Mouse (Mus musculus) hindbrain, embryonic 11.5 days (tissue): Measurements from ENCODE around the gene Stx12. TPM values are rescaled to one million over a fixed set of nuclear protein-coding genes. Genes with fewer than 3 reads are reported as not detected.

Source experiments
- ATAC-seq: fragments of 200-750 bp; cut with Nextera tagmentation; 2 replicates; pipeline ENCODE4 v1.8.0; 2017; ENCODE audit warnings: mild to moderate bottlenecking, moderate TSS enrichment, moderate library complexity; ENCODE audit not compliant: low FRiP score
- DNase-seq: peaks from one replicate; pipeline ENCODE4 v3.0.0-alpha.2; 2015; ENCODE audit warnings: low spot score
- H3K27ac ChIP-seq: fragments of 300-500 bp; sonication (generic); 2 replicates; pipeline ENCODE4 v1.5.1; 2014; ENCODE audit warnings: mild to moderate bottlenecking, low read depth, low read length
- H3K27me3 ChIP-seq: fragments of 300-500 bp; sonication (generic); 2 replicates; pipeline ENCODE4 v1.6.1; 2014; ENCODE audit warnings: mild to moderate bottlenecking, low read length, moderate library complexity, mixed read lengths; ENCODE audit not compliant: control insufficient read depth, insufficient read depth
- H3K36me3 ChIP-seq: fragments of 300-500 bp; sonication (generic); 2 replicates; pipeline ENCODE4 v1.6.1; 2014; ENCODE audit warnings: mild to moderate bottlenecking, low read length, moderate library complexity, mixed read lengths; ENCODE audit not compliant: control insufficient read depth, insufficient read depth
- H3K4me1 ChIP-seq: fragments of 300-500 bp; sonication (generic); replicated peaks from 2 replicates; pipeline ENCODE4 v1.6.1; 2014; ENCODE audit warnings: low read length, mixed read lengths; ENCODE audit not compliant: control insufficient read depth, insufficient read depth
- H3K4me2 ChIP-seq: fragments of 300-500 bp; sonication (generic); replicated peaks from 2 replicates; pipeline ENCODE4 v1.6.1; 2014; ENCODE audit warnings: mild to moderate bottlenecking, low read depth, low read length
- H3K4me3 ChIP-seq: fragments of 300-500 bp; sonication (generic); 2 replicates; pipeline ENCODE4 v1.5.1; 2014; ENCODE audit warnings: low read depth, low read length
- H3K9ac ChIP-seq: fragments of 300-500 bp; sonication (generic); 2 replicates; pipeline ENCODE4 v1.6.1; 2014; ENCODE audit warnings: low read depth, low read length
- H3K9me3 ChIP-seq: fragments of 300-500 bp; sonication (generic); 2 replicates; pipeline ENCODE4 v1.6.1; 2016; ENCODE audit warnings: low read length; ENCODE audit not compliant: control insufficient read depth
- WGBS: fragments of 180-500 bp; shearing (Covaris S2); extraction: QIAGEN DNeasy Blood & Tissue Kit; methylation state at CpG from one replicate; pipeline ENCODE4 v1.1.7; 2014; 5-methylcytosine and 5-hydroxymethylcytosine counted together
- polyA plus RNA-seq: library from polyadenylated mRNA; unstranded; fragments of >200 nt; fragmentation: Nextera tagmentation; extraction: Ambion mirVana; gene quantifications from 2 replicates; pipeline ENCODE4 v1.2.1, GENCODE M21; 2014

Gene Stx12
- polyA plus RNA-seq, 1 experiment from 2014 or later = 105 TPM

DNA sequence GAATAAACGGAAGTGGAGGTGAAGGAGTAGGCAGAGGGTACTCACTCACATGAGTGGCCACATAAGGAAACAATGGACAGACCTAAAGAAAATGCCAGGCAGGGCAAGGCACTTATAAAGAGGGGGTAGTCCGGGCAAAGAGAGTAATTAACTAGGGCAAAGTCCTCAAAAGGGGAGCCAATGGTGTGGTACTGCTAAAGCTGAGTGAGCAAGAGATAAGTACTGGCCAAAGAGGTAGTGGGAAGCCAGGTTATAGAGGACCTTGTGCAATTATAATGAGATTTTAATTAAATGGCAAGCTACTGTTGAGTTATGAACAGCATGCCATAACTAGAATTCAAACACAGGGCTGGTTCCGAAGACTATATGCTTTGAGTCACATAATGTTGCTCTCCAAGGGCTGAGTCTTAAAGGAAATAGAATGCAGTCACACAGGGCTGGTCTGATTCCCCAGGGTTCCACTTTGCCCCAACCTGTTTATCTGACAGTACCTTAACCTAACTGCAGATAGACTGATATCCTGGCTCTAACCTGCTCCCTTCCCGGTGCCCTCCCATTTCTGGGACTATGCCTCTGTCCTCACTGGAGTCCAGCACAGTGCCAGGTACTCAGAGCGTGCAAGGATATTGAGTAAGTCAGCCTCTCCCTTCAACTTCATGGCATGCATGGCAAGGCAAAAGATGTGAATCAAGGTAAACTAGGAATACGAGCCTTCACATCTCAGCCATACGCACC, 9.8 kb downstream of the Stx12 start:
- ATAC-seq (no peak), DNase-seq (no peak)
- no peak overlapping the region for H3K9ac ChIP-seq
- H3K4me3 ChIP-seq = no peak overlapping the region
- WGBS = 92% methylated on average over 7 of the region's 7 CpGs
- H3K27ac ChIP-seq = no peak overlapping the region
- no peaks in the 10 kb centered on the region for H3K4me1 ChIP-seq
- H3K27me3 ChIP-seq = no peaks in the 10 kb centered on the region
- no peak overlapping the region for H3K4me2 ChIP-seq
- no peaks in the 10 kb centered on the region for H3K36me3 ChIP-seq
- no peaks in the 10 kb centered on the region for H3K9me3 ChIP-seq

DNA sequence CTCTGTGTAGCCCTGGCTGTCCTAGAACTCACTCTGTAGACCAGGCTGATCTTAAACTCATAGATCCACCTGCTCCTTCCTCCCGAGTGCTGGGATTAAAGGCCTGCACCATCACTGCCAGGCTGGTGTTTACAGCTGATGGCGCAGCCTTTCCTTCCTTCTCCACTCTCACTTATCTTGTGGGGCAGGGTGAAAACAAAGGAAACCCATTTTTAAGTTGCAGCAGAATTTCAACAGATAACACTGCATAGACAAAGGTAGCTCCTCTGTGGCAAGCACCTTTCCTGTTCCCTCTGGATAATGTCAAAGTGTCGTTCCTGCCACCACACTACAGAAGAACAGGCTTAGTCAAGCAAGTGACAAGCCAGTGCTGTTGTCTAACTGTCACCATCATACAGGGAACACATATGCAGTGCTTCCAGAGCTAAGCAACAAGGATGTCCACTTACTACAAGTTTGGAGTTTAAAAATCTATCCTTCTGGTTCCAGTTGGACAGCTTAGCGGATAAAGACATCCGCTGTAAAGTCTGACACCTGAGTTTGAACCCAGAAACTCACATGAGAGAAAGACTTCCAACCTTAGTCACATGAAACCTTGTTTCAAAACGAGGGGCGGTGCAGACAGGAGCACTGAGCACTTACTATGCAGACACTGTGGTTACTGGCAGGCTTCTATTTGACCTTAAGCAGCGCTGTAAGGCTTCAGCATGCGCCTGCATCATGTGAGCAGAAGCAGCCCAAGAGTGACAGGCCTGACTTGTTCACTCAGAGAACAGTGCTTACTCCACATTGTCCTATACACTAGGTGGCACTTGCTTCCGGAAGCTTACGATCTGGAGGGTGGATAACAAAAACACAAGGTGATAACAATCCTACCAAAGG, 10.6 kb downstream of the Stx12 start:
- H3K9ac ChIP-seq = no peak overlapping the region
- no peaks in the 10 kb centered on the region for H3K36me3 ChIP-seq
- DNase-seq (no peak), ATAC-seq (no peak)
- no peaks in the 10 kb centered on the region for H3K4me1 ChIP-seq
- H3K9me3 ChIP-seq = no peaks in the 10 kb centered on the region
- 91% methylated on average over 11 of the region's 11 CpGs for WGBS
- no peak overlapping the region for H3K4me2 ChIP-seq
- H3K27ac ChIP-seq = no peak overlapping the region
- no peaks in the 10 kb centered on the region for H3K27me3 ChIP-seq
- no peak overlapping the region for H3K4me3 ChIP-seq

DNA sequence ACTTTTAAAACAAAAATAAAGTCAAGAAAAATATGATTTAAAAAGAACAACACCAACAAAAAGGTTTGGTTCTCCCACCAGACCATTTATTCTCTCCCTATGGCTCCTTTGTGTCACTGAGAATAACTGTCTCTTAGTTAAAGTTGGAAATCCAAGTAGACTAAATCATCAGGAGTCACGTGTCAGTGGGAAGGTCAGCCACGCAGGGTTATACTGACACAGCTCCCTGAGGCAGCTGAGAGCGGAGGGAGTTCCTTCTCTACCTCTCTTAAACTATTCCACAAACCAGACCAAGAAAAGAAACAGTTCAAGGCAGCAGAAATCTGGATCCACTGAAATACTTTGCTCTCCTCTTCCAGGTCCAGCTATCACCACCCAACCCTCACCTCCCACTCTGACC, 13.2 kb downstream of the Stx12 start:
- no peak overlapping the region for H3K9ac ChIP-seq
- no peaks in the 10 kb centered on the region for H3K27me3 ChIP-seq
- H3K4me3 ChIP-seq = no peak overlapping the region
- ATAC-seq = no peak
- H3K36me3 ChIP-seq = no peaks in the 10 kb centered on the region; the same call in 1 of the 2 replicates
- no peak overlapping the region for H3K27ac ChIP-seq
- DNase-seq = no peak
- H3K9me3 ChIP-seq = no peaks in the 10 kb centered on the region
- no peaks in the 10 kb centered on the region for H3K4me1 ChIP-seq
- no peak overlapping the region for H3K4me2 ChIP-seq
- WGBS = 92% methylated on average over 3 of the region's 3 CpGs

DNA sequence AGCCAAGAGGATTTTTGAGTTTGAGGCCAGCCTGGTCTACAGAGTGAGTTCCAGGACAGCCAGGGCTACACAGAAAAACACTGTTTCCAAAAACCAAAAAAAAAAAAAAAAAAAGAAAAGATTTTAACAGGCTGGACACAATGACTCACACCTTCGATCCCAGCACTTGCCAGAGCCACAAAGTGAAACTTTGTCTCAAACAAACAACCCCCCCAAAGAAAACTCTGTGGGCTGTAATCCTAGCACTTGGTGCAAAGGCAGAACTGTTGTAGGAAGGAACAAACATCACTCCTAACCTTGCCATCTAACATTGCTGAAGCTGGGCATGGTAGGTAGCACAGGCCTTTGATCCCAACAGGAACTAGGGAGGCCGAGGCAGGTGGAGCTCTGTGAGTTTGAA, 19.5 kb downstream of the Stx12 start:
- no peak overlapping the region for H3K9ac ChIP-seq
- DNase-seq (no peak), ATAC-seq (no peak)
- H3K4me3 ChIP-seq = no peak overlapping the region
- no peaks in the 10 kb centered on the region for H3K27me3 ChIP-seq
- no peak overlapping the region for H3K27ac ChIP-seq
- 93% methylated on average over 2 of the region's 2 CpGs for WGBS
- H3K4me1 ChIP-seq = no peaks in the 10 kb centered on the region
- peaks cover 3% of the 10 kb centered on the region; the same call in 1 of the 2 replicates for H3K36me3 ChIP-seq
- no peaks in the 10 kb centered on the region for H3K9me3 ChIP-seq
- no peak overlapping the region for H3K4me2 ChIP-seq

DNA sequence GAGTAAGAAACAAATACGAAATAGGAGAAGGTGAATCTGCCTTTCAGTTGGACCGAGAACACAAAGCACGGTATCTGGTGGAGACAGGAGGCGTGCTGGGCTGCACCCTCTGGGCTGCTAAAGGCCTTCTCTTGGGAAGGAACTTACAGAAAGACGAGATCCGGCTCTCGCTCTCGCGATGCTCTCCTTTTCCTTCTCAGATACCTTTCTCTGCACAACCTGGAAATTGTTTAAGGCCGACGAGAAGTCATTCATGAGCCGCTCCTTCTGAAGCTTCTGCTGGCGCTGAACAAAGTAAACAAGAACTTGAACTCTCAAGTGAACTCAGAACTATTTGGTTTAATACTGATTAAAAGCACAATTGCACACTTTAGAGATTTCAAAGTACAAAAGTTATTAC, 21.3 kb downstream of the Stx12 start:
- Histone ChIP-seq H3K36me3 (peaks cover 5% of the 10 kb centered on the region; the same call in 1 of the 2 replicates), H3K27ac (no peak overlapping the region), H3K4me3 (no peak overlapping the region), H3K9me3 (no peaks in the 10 kb centered on the region), H3K4me2 (no peak overlapping the region), H3K4me1 (no peaks in the 10 kb centered on the region), H3K27me3 (no peaks in the 10 kb centered on the region), H3K9ac (no peak overlapping the region)
- 94% methylated on average over 13 of the region's 13 CpGs for WGBS
- ATAC-seq (no peak), DNase-seq (no peak)

DNA sequence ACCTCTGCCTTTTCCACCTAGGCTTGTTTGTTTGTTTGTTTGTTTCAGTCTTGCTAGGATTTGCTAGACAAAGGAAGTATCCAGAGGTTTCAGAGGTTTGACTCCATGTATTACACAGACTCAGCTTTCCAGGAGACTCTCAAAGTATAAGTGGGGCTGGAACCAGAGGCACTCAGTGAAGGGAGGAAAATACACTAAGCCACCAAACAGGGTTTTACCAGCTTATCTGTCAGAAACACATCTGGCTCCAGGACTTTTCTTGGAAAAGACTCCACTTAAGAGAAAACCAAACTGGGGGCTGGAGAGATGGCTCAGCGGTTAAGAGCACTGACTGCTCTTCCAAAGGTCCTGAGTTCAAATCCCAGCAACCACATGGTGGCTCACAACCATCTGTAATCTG, 23.4 kb downstream of the Stx12 start:
- H3K9ac ChIP-seq = no peak overlapping the region
- H3K27ac ChIP-seq = no peak overlapping the region
- no peak for ATAC-seq
- WGBS = 84% methylated on average over 1 of the region's 1 CpGs
- H3K4me1 ChIP-seq = no peaks in the 10 kb centered on the region
- no peak for DNase-seq
- no peaks in the 10 kb centered on the region for H3K27me3 ChIP-seq
- H3K36me3 ChIP-seq = peaks cover 11% of the 10 kb centered on the region; the same call in 1 of the 2 replicates
- H3K4me2 ChIP-seq = no peak overlapping the region
- H3K4me3 ChIP-seq = no peak overlapping the region
- no peaks in the 10 kb centered on the region for H3K9me3 ChIP-seq

DNA sequence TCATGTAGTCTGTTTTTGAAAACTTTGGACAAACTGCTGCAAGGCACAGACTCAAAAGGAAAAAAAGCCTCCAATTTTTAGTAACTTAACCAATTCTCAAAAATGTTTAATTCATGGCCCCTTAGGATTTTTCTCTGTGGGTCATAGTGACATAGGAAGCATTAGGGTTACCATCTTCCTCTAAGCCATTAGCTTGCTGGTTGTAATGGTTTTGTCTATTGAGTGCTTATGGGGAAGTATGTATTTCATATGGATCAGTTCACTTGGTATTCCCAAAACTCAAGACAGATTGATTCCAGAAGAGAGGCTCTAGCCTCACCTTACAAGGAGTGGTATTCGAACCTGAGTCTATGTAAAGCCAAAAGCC, 40.6 kb downstream of the Stx12 start:
- Histone ChIP-seq H3K27ac (peak overlapping the region; percentile 68; the same call in 1 of the 2 replicates), H3K4me1 (peaks cover 3% of the 10 kb centered on the region; the same call in 1 of the 2 replicates), H3K36me3 (peaks cover 1% of the 10 kb centered on the region; the same call in 1 of the 2 replicates), H3K4me3 (peak overlapping the region; percentile 96; the same call in 1 of the 2 replicates), H3K9ac (peak overlapping the region; percentile 96), H3K9me3 (no peaks in the 10 kb centered on the region), H3K4me2 (peak overlapping the region; percentile 50), H3K27me3 (no peaks in the 10 kb centered on the region)
- WGBS = 88% methylated on average over 1 of the region's 1 CpGs
- DNase-seq (no peak), ATAC-seq (no peak)

DNA sequence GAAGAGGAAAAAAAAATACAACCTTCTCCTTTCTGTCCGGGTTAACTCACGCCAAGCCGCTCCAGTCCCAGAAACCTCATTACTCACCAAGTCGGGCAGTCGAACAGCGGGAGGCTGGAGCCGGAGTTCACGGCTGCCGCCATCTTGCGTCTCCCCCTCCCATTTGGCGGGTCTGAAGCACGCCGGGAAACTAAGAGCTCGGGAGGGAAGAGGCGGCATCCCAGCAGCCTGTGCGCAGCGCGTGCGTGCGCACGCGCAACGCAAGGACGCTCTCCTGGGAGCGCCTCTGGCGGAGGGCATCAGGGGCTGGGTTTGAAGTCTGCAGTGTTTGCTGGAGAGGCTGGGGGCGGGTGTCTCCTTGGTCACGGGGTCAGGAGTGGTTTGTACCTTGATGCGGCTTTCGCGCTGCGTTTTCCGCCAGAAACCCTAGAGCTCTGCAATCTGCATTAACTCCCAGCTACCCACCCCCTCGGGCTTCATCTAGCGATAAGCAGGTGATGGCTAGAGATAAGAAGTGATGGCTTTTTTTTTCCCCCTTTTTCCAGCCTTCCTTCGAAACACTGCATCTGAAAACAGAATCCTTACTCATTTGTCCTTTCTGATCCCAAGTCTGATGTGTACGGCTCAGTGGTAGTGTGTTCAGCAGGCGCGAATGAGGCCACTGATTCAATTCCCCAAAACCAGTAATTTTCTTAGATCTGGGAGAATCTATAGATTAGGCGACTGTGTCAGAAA, 41.2 kb downstream of the Stx12 start, which contains the start of gene Ppp1r8:
Gene Ppp1r8, minus strand, starts transcription at position 200 of the 735 bp plus-strand sequence.
- peak within 1 kb of the TSS; percentile 68 for H3K27ac ChIP-seq
- no peaks in the 10 kb centered on the region for H3K9me3 ChIP-seq
- H3K4me2 ChIP-seq = peak within 1 kb of the TSS; percentile 68
- ATAC-seq (peak; percentile 99), DNase-seq (peak; percentile 94)
- under 1% methylated on average over 40 of the region's 40 CpGs for WGBS
- H3K36me3 ChIP-seq = peaks cover 3% of the 10 kb centered on the region; the same call in 1 of the 2 replicates
- H3K4me3 ChIP-seq = peak within 1 kb of the TSS; percentile 96
- no peaks in the 10 kb centered on the region for H3K27me3 ChIP-seq
- peaks cover 3% of the 10 kb centered on the region; the same call in 1 of the 2 replicates for H3K4me1 ChIP-seq
- peak within 1 kb of the TSS; percentile 96 for H3K9ac ChIP-seq
